Mouse (Mus musculus): ENCODE measurements around the gene Pgm1. TPM values are rescaled to one million over a fixed set of nuclear protein-coding genes. Genes with fewer than 3 reads are reported as not detected.

The Pgm1 gene
- polyA plus RNA-seq, 1 experiment from 2014 or later = 54.9 TPM

DNA sequence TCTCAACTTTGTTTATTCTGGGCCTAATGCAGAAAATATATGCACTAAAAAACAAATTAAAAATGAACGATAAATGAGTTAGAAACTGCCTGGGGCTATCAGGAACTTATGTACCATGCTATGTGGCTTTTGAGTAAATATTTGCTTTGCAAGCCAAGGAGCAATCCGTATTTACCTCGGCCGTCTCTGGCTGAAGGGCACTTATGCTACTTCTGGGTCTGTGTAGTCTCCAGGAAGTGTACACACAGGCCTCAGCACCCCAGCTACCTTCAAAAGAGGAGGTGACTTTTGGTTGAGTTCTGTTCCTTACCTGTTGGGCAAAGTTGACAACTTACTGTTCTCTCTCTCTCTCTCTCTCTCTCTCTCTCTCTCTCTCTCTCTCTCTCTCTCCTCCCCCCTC lies 104.7 kb downstream of the Pgm1 start:
- H3K4me3 ChIP-seq = no peak overlapping the region
- no peak for DNase-seq (ENCODE audit: low spot score)
- H3K27me3 ChIP-seq (ENCODE audit: low read depth, poor library complexity, severe bottlenecking) = no peaks in the 10 kb centered on the region
- no peak overlapping the region for H3K27ac ChIP-seq
- no peaks in the 10 kb centered on the region for H3K9me3 ChIP-seq (replicated peaks)
- H3K4me1 ChIP-seq = peaks cover 31% of the 10 kb centered on the region
- no peaks in the 10 kb centered on the region for H3K36me3 ChIP-seq
- WGBS = 83% methylated on average over 4 of the region's 4 CpGs

DNA sequence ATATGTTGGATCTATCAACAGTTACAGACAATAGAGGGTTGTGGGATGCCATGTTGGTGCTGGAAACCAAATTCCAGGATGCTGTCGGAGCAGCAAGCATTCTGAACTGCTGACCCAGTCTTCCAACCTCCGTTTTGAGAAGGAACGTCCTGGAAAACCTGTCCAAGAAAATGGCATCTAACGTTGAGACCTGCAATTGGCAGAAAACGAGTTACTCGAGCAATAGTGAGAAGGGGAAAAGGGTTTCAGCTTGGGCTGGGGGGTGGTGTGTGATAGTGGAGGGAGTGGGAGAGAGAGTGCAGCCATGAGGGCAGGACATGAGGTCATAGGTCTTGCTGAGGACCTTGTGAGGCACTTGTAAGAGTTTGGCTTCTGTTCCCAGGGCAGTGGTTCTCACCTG lies 105.8 kb downstream of the Pgm1 start:
- Histone ChIP-seq H3K27me3 (ENCODE audit: low read depth, poor library complexity, severe bottlenecking) (no peaks in the 10 kb centered on the region), H3K36me3 (no peaks in the 10 kb centered on the region), H3K4me3 (no peak overlapping the region), H3K9me3 (replicated peaks) (no peaks in the 10 kb centered on the region), H3K4me1 (peaks cover 33% of the 10 kb centered on the region), H3K27ac (no peak overlapping the region)
- DNase-seq (ENCODE audit: low spot score) = no peak
- 88% methylated on average over 6 of the region's 6 CpGs for WGBS

DNA sequence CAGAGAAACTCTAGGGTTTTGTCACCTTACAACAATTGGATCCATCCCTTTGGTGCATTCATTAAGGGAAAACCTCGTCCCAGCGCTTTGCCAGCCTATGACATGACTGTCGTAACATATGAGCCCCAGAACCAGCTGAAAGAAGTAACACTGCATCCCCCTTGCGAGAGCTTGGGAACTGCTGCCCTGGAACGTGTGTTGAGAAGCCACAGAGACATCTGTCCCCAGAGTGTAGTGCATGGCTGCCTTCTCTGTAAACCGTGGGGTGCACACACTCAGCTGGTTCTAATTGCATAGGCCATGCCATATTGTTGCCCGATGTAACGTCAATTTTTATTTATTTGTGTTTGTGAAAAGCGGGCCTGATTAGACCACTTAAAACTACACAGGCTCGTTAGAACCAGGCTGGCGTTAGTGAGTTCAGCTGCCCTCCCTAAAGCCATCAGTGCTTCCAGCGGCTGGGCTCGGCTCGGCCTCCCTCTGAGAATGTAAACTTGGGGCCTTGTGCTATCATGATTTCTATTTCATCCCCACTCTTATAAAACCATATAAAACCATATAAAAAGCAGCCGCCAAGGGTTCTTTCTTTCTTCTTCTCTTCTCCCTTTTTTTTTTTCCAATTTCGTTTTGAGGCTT lies 106.8 kb downstream of the Pgm1 start:
- Histone ChIP-seq H3K9me3 (replicated peaks) (no peaks in the 10 kb centered on the region), H3K27ac (peak overlapping the region; percentile 53; the same call in 1 of the 2 replicates), H3K4me3 (no peak overlapping the region), H3K4me1 (peaks cover 33% of the 10 kb centered on the region), H3K27me3 (ENCODE audit: low read depth, poor library complexity, severe bottlenecking) (no peaks in the 10 kb centered on the region), H3K36me3 (no peaks in the 10 kb centered on the region)
- peak; percentile 43 for DNase-seq (ENCODE audit: low spot score)
- WGBS = 35% methylated on average over 16 of the region's 16 CpGs

Other genes starting within 250 kb of the Pgm1 start
- gene Alg6, start 213.8 kb upstream of the Pgm1 start, polyA plus RNA-seq (2016; fragmentation: Nextera tagmentation; extraction: Ambion mirVana) = 18.5 and 19.0 TPM in 2 replicates
- 20.8 and 23.1 TPM in 2 replicates for gene Efcab7, start 100.2 kb upstream of the Pgm1 start, polyA plus RNA-seq (2016; fragmentation: Nextera tagmentation; extraction: Ambion mirVana)
- 50.0 and 52.6 TPM in 2 replicates for gene Itgb3bp, start 399 bp downstream of the Pgm1 start, polyA plus RNA-seq (2016; fragmentation: Nextera tagmentation; extraction: Ambion mirVana)
- 10.6 and 14.0 TPM in 2 replicates for gene Ror1, start 166.4 kb downstream of the Pgm1 start, polyA plus RNA-seq (2016; fragmentation: Nextera tagmentation; extraction: Ambion mirVana)

Data from limb, embryonic 10.5 days (tissue).